Mouse (Mus musculus) MEL (cell line): ENCODE data around the gene Hs3st5. TPM values are rescaled to one million over a fixed set of nuclear protein-coding genes. Genes with fewer than 3 reads are reported as not detected.

Experiments
- DNase-seq: peaks from one replicate; pipeline ENCODE4 v3.0.0; 2011; ENCODE audit warnings: low read depth, low spot score
- H3K27ac ChIP-seq: 2 replicates; pipeline ENCODE4 v1.5.1; 2012; ENCODE audit warnings: low read depth, mild to moderate bottlenecking, control low read depth, low read length, moderate library complexity; ENCODE audit not compliant: control insufficient read depth
- H3K27me3 ChIP-seq, 2 experiments: fragments of 150-350 bp in 1 of 2; sonication (generic) in 1 of 2; 2 replicates each; pipeline ENCODE4 v1.6.1; 2012; ENCODE audit warnings: low read length in 2 of 2, mild to moderate bottlenecking in 2 of 2, improper control_type of control experiment in 1 of 2, moderate library complexity in 1 of 2; ENCODE audit not compliant: insufficient read depth in 2 of 2, control insufficient read depth in 1 of 2
- H3K36me3 ChIP-seq, 2 experiments: 2 replicates each; pipeline ENCODE4 v1.6.1; 2012 to 2014; ENCODE audit warnings: low read length in 2 of 2, improper control_type of control experiment in 1 of 2, inconsistent platforms in 1 of 2, mild to moderate bottlenecking in 1 of 2; ENCODE audit not compliant: insufficient read depth in 2 of 2, control insufficient read depth in 1 of 2
- H3K4me1 ChIP-seq, 2 experiments: fragments of 150-350 bp in 1 of 2; sonication (generic) in 1 of 2; 2 replicates each; pipeline ENCODE4 v1.6.1; 2012; ENCODE audit warnings: low read length in 2 of 2, improper control_type of control experiment in 1 of 2, mild to moderate bottlenecking in 1 of 2; ENCODE audit not compliant: insufficient read depth in 2 of 2, control insufficient read depth in 1 of 2
- H3K4me3 ChIP-seq, 2 experiments: fragments of 150-350 bp in 1 of 2; sonication (generic) in 1 of 2; 2 replicates each; pipeline ENCODE4 v1.5.1; 2012; ENCODE audit warnings: low read depth in 2 of 2, low read length in 2 of 2, mild to moderate bottlenecking in 2 of 2, moderate library complexity in 2 of 2, control low read depth in 1 of 2, improper control_type of control experiment in 1 of 2; ENCODE audit not compliant: control insufficient read depth in 1 of 2, insufficient read depth in 1 of 2
- H3K79me2 ChIP-seq: 2 replicates; pipeline ENCODE4 v1.6.1; 2012; ENCODE audit warnings: mild to moderate bottlenecking, low read length, moderate library complexity; ENCODE audit not compliant: control insufficient read depth, poor library complexity, insufficient read depth
- H3K9ac ChIP-seq: 2 replicates; pipeline ENCODE4 v1.6.1; 2012; ENCODE audit warnings: low read depth, mild to moderate bottlenecking, control low read depth, low read length, moderate library complexity; ENCODE audit not compliant: control insufficient read depth, poor library complexity, severe bottlenecking
- H3K9me3 ChIP-seq: fragments of 150-350 bp; sonication (generic); replicated peaks from 2 replicates; pipeline ENCODE4 v1.6.1; 2012; ENCODE audit warnings: mild to moderate bottlenecking, low read length, improper control_type of control experiment, moderate library complexity; ENCODE audit not compliant: insufficient read depth
- CHD1 ChIP-seq: IDR thresholded peaks from 2 replicates; pipeline ENCODE4 v1.6.1; 2012; ENCODE audit warnings: low read depth, mild to moderate bottlenecking, inconsistent platforms, low read length, improper control_type of control experiment
- CHD2 ChIP-seq: IDR thresholded peaks from 2 replicates; pipeline ENCODE4 v1.6.1; 2011; ENCODE audit warnings: low read length, improper control_type of control experiment
- ELF1 ChIP-seq: IDR thresholded peaks from 2 replicates; pipeline ENCODE4 v1.6.1; 2014; ENCODE audit warnings: low read depth, mild to moderate bottlenecking, inconsistent platforms, low read length, improper control_type of control experiment, moderate library complexity
- GATA1 ChIP-seq: IDR thresholded peaks from 2 replicates; pipeline ENCODE4 v1.6.1; 2011; ENCODE audit warnings: low read depth, low read length, improper control_type of control experiment
- HCFC1 ChIP-seq: IDR thresholded peaks from 2 replicates; pipeline ENCODE4 v1.6.1; 2012; ENCODE audit warnings: low read depth, mild to moderate bottlenecking, inconsistent platforms, low read length, improper control_type of control experiment, moderate library complexity
- JUND ChIP-seq: IDR thresholded peaks from 2 replicates; pipeline ENCODE4 v1.6.1; 2011; ENCODE audit warnings: low read depth, mild to moderate bottlenecking, improper control_type of control experiment, low read length
- MAZ ChIP-seq: IDR thresholded peaks from 2 replicates; pipeline ENCODE4 v1.6.1; 2012; ENCODE audit warnings: low read depth, mild to moderate bottlenecking, inconsistent platforms, low read length, improper control_type of control experiment
- MXI1 ChIP-seq: IDR thresholded peaks from 2 replicates; pipeline ENCODE4 v1.6.1; 2011; ENCODE audit warnings: mild to moderate bottlenecking, low read depth, low read length, improper control_type of control experiment
- MYB ChIP-seq: IDR thresholded peaks from 2 replicates; pipeline ENCODE4 v1.6.1; 2011; ENCODE audit warnings: mild to moderate bottlenecking, low read depth, low read length, improper control_type of control experiment
- MYC ChIP-seq: IDR thresholded peaks from 2 replicates; pipeline ENCODE4 v1.6.1; 2011; ENCODE audit warnings: low read depth, mild to moderate bottlenecking, low read length, improper control_type of control experiment, moderate library complexity
- NELFE ChIP-seq: IDR thresholded peaks from 2 replicates; pipeline ENCODE4 v1.6.1; 2011; ENCODE audit warnings: low read depth, low read length, improper control_type of control experiment
- NRF1 ChIP-seq: IDR thresholded peaks from 2 replicates; pipeline ENCODE4 v1.6.1; 2014; ENCODE audit warnings: low read depth, mild to moderate bottlenecking, inconsistent platforms, low read length, improper control_type of control experiment, moderate library complexity; ENCODE audit not compliant: poor library complexity, insufficient read depth, severe bottlenecking
- POLR2AphosphoS5 ChIP-seq: IDR thresholded peaks from 2 replicates; pipeline ENCODE4 v1.6.1; 2012; ENCODE audit warnings: low read depth, borderline replicate concordance, mild to moderate bottlenecking, inconsistent platforms, low read length, moderate library complexity, mixed read lengths
- RAD21 ChIP-seq: IDR thresholded peaks from 2 replicates; pipeline ENCODE4 v1.6.1; 2011; ENCODE audit warnings: mild to moderate bottlenecking, low read depth, low read length, improper control_type of control experiment
- SMC3 ChIP-seq: IDR thresholded peaks from 2 replicates; pipeline ENCODE4 v1.6.1; 2011; ENCODE audit warnings: low read depth, low read length, improper control_type of control experiment
- TAL1 ChIP-seq: IDR thresholded peaks from 2 replicates; pipeline ENCODE4 v1.6.1; 2012; ENCODE audit warnings: mild to moderate bottlenecking, inconsistent platforms, low read length, moderate library complexity, mixed read lengths
- TCF12 ChIP-seq: IDR thresholded peaks from 2 replicates; pipeline ENCODE4 v1.6.1; 2014; ENCODE audit warnings: low read depth, mild to moderate bottlenecking, inconsistent platforms, low read length, improper control_type of control experiment, moderate library complexity
- USF1 ChIP-seq: IDR thresholded peaks from 2 replicates; pipeline ENCODE4 v1.6.1; 2014; ENCODE audit warnings: low read depth, mild to moderate bottlenecking, inconsistent platforms, low read length, improper control_type of control experiment, moderate library complexity
- USF2 ChIP-seq, 2 experiments: IDR thresholded peaks; 2 replicates each; pipeline ENCODE4 v1.6.1; 2011 to 2012; ENCODE audit warnings: improper control_type of control experiment in 2 of 2, low read length in 2 of 2, borderline replicate concordance in 1 of 2, inconsistent platforms in 1 of 2, low read depth in 1 of 2, mild to moderate bottlenecking in 1 of 2; ENCODE audit not compliant: insufficient read depth in 1 of 2
- ZC3H11A ChIP-seq: IDR thresholded peaks from 2 replicates; pipeline ENCODE4 v1.6.1; 2012; ENCODE audit warnings: low read depth, mild to moderate bottlenecking, inconsistent platforms, low read length, improper control_type of control experiment
- ZKSCAN1 ChIP-seq: IDR thresholded peaks from 2 replicates; pipeline ENCODE4 v1.6.1; 2012; ENCODE audit warnings: low read depth, mild to moderate bottlenecking, inconsistent platforms, low read length, improper control_type of control experiment, moderate library complexity
- ZMIZ1 ChIP-seq: IDR thresholded peaks from 2 replicates; pipeline ENCODE4 v1.6.1; 2012; ENCODE audit warnings: low read depth, mild to moderate bottlenecking, inconsistent platforms, low read length, improper control_type of control experiment, moderate library complexity
- polyA plus RNA-seq, 2 experiments: library from polyadenylated mRNA; stranded (reverse) in 1 of 2; unstranded in 1 of 2; fragments of >175 nt in 1 of 2; fragments of >200 nt in 1 of 2; gene quantifications; 2 replicates each; pipeline versions ENCODE4 v1.2.1 to v1.2.4; 2012; ENCODE audit warnings: low replicate concordance in 2 of 2, low read depth in 1 of 2; ENCODE audit not compliant: insufficient read length in 2 of 2, insufficient read depth in 1 of 2, missing spikeins in 1 of 2
- total RNA-seq: library from RNA; depleted of rRNA; stranded (reverse); fragments of 300-350 nt; gene quantifications from 2 replicates; pipeline ENCODE4 v1.2.3, GENCODE M21; 2012

Gene Hs3st5
- total and polyA plus RNA-seq, 3 experiments = not detected

DNA sequence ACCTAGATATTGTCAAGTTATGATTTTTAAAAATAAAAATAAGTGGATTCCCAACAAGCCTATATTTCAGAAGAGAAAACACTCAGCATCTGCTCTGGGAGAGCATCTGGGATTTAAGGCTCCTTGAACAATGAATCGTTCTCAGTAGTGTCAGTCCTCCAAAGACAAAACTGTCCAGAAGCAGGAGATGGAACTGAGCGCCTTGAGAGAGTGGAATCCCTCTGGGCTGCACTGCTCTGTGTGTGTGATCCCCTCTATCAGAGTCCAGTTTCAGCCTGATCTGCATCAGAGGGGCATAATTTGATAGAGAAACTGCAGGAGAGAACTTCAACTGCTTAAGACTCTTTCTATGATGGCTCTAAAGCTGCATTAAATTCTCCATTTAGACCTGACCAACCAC is 49.5 kb downstream of the Hs3st5 start:
- Histone ChIP-seq H3K4me1 (no peaks in the 10 kb centered on the region), H3K4me3 (no peak overlapping the region), H3K27ac (no peak overlapping the region), H3K36me3 (no peaks in the 10 kb centered on the region), H3K9ac (no peak overlapping the region), H3K79me2 (no peaks in the 10 kb centered on the region), H3K27me3 (no peaks in the 10 kb centered on the region), H3K9me3 (no peaks in the 10 kb centered on the region)
- DNase-seq = no peak
- TF ChIP-seq CHD1 = no peak
- no peak for TF ChIP-seq MYC

- Histone ChIP-seq H3K9me3 (no peaks in the 10 kb centered on the region), H3K27me3 (no peaks in the 10 kb centered on the region), H3K4me1 (no peaks in the 10 kb centered on the region), H3K79me2 (no peaks in the 10 kb centered on the region), H3K36me3 (no peaks in the 10 kb centered on the region), H3K9ac (no peak overlapping the region), H3K4me3 (no peak overlapping the region), H3K27ac (no peak overlapping the region)
- TF ChIP-seq SMC3 (no peak), ELF1 (no peak), NELFE (no peak), RAD21 (no peak), CHD1 (no peak), ZKSCAN1 (no peak), MYC (no peak), ZC3H11A (no peak), HCFC1 (no peak), USF2 (IDR thresholded peaks at IDR 0.05; ENCODE audit: borderline replicate concordance in 1 of 2, insufficient read depth in 1 of 2, low read depth in 1 of 2, low read length in 2 of 2) (no peak), MAZ (no peak), TAL1 (no peak), POLR2AphosphoS5 (no peak), GATA1 (no peak), USF1 (no peak), JUND (no peak)
- no peak for DNase-seq
These were observed 51.1 kb downstream of the Hs3st5 start for GRCm38 (mm10) chr10:36557673-36558072.

DNA sequence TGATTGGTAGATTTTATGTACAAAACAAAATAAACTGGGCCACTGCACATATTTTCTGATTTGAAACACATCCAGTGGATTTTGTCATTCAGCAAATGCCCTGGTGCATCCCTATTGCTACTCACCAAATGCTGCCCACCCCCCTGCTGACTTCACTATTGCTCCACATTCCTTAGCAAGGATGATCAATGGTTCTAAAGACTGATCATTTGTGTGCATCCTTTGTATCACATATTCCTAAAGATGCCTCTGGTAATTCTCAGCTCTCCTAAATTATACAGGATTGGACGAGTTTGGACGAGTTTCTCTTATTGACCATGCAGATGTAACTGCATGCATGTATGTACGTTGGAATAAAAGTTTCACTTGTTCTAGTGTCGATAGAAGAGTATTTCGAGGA is 52.1 kb downstream of the Hs3st5 start:
- Histone ChIP-seq H3K9me3 (no peaks in the 10 kb centered on the region), H3K27me3 (no peaks in the 10 kb centered on the region), H3K4me3 (no peak overlapping the region), H3K79me2 (no peaks in the 10 kb centered on the region), H3K4me1 (no peaks in the 10 kb centered on the region), H3K36me3 (no peaks in the 10 kb centered on the region), H3K27ac (no peak overlapping the region), H3K9ac (no peak overlapping the region)
- no peak for TF ChIP-seq ZMIZ1
- TF ChIP-seq MYB = no peak
- TF ChIP-seq RAD21 = no peak
- no peak for TF ChIP-seq JUND
- no peak for TF ChIP-seq CHD1
- TF ChIP-seq ZKSCAN1 = no peak
- no peak for TF ChIP-seq SMC3
- no peak for TF ChIP-seq NRF1
- no peak for TF ChIP-seq CHD2
- TF ChIP-seq NELFE = no peak
- no peak for TF ChIP-seq GATA1
- TF ChIP-seq TCF12 = no peak
- TF ChIP-seq MXI1 = no peak
- no peak for TF ChIP-seq TAL1
- no peak for DNase-seq
